Mouse (Mus musculus): ENCODE results near the gene Entpd7. TPM values are rescaled to one million over a fixed set of nuclear protein-coding genes. Genes with fewer than 3 reads are reported as not detected.

Entpd7 gene
- polyA plus RNA-seq, 1 experiment, result 11.7 TPM

DNA sequence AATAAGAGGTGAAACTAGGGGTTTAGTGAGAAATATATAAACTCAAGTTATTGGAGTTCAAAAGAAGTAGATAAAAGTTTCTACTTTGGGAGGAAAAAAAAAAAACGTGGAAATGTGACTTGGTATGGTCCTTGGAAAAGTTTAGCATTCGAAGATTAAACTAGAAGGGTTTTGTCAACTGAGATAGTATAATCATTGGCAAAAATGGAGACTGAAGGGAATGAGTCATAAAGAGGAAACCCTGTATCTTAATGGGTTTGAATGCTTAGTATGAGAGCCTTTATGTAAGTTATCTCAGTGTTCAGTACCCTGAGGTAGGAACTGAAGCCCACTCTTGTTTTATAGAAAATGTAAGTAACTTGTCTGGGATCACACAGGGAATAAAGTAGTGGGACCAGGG, 65.4 kb downstream of the Entpd7 start:
- WGBS, result 81% methylated on average over 2 of the region's 2 CpGs
- no peak overlapping the region for H3K27ac ChIP-seq (ENCODE audit: insufficient read depth, low read length)
- TF ChIP-seq POLR2A (IDR thresholded peaks at IDR 0.05; ENCODE audit: borderline replicate concordance, insufficient read depth, low read length) (no peak), CTCF (IDR thresholded peaks at IDR 0.05; ENCODE audit: borderline replicate concordance, insufficient read depth, low read depth, low read length) (no peak)
- no peak overlapping the region for H3K4me3 ChIP-seq (replicated peaks; ENCODE audit: insufficient read depth, low read depth, low read length)
- no peaks in the 10 kb centered on the region for H3K27me3 ChIP-seq (ENCODE audit: control insufficient read depth, insufficient read depth, low read length)
- DNase-seq, result no peak
- no peaks in the 10 kb centered on the region for H3K4me1 ChIP-seq (ENCODE audit: control insufficient read depth, insufficient read depth, low read length)

- H3K4me1 ChIP-seq (ENCODE audit: control insufficient read depth, insufficient read depth, low read length), result no peaks in the 10 kb centered on the region
- 20% methylated on average over 6 of the region's 6 CpGs for WGBS
- H3K27ac ChIP-seq (ENCODE audit: insufficient read depth, low read length), result no peak overlapping the region
- TF ChIP-seq POLR2A (IDR thresholded peaks at IDR 0.05; ENCODE audit: borderline replicate concordance, insufficient read depth, low read length) (no peak), CTCF (IDR thresholded peaks at IDR 0.05; ENCODE audit: borderline replicate concordance, insufficient read depth, low read depth, low read length) (peak; percentile 53; the same call in 1 of the 2 replicates)
- no peak overlapping the region for H3K4me3 ChIP-seq (replicated peaks; ENCODE audit: insufficient read depth, low read depth, low read length)
- H3K27me3 ChIP-seq (ENCODE audit: control insufficient read depth, insufficient read depth, low read length), result no peaks in the 10 kb centered on the region
- DNase-seq, result peak; percentile 51 to 68
These were observed 71.0 kb downstream of the Entpd7 start for GRCm38 (mm10) chr19:43760504-43760903.

DNA sequence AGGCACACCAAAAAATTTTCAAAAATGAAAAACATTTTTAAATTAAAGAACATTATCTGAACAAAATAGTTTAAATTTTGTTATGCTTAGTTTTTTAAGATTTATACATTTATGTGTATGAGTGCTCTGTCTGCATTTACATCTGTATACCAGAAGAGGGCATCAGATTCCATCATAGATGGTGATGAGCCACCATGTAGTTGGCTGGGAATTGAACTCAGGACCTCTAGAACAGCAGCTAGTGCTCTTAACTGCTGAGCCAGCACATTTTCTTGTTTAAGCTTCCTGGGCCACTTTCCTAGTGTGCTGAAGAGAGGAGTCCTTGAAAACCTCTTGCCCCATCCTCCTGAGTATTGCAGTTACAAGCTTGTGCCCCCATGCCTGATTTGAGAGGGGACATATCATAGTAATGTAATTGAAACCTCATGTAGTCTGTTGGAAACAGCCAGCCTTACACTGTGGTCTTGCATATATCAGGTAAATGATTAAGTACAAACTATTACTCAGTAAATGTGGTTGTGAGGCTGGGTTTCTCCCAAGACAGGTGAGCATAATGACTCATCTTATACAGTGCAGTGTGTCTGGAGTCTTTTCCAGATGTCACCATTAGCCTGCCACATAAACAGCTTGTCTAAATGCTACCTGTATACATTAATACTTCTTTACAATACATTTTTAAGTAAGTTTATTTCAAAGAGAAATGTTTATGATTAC, 72.2 kb downstream of the Entpd7 start:
- Histone ChIP-seq H3K4me3 (replicated peaks; ENCODE audit: insufficient read depth, low read depth, low read length) (no peak overlapping the region), H3K27me3 (ENCODE audit: control insufficient read depth, insufficient read depth, low read length) (no peaks in the 10 kb centered on the region), H3K4me1 (ENCODE audit: control insufficient read depth, insufficient read depth, low read length) (no peaks in the 10 kb centered on the region), H3K27ac (ENCODE audit: insufficient read depth, low read length) (no peak overlapping the region)
- no peak for TF ChIP-seq CTCF (IDR thresholded peaks at IDR 0.05; ENCODE audit: borderline replicate concordance, insufficient read depth, low read depth, low read length)
- TF ChIP-seq POLR2A (IDR thresholded peaks at IDR 0.05; ENCODE audit: borderline replicate concordance, insufficient read depth, low read length), result no peak
- DNase-seq, result no peak

DNA sequence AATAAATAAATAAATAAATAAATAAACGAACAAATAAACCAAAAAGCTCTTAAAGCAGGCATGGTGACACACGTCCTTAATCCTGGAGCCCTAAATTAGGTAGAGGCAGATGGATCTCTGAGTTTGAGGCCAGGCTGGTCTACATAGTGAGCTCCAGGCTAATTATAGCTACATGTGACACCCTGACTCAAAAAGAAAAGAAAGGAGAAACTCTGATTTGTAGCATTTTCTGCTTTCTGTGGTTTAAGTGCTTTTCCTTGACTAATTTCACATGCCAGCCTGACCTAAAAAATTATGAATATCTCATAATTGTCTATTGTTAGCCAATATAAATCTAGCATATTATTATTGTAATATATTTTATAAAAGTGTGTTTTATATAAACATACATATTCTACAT, 72.9 kb downstream of the Entpd7 start:
- 76% methylated on average over 2 of the region's 2 CpGs for WGBS
- Histone ChIP-seq H3K4me3 (replicated peaks; ENCODE audit: insufficient read depth, low read depth, low read length) (no peak overlapping the region), H3K27me3 (ENCODE audit: control insufficient read depth, insufficient read depth, low read length) (no peaks in the 10 kb centered on the region), H3K27ac (ENCODE audit: insufficient read depth, low read length) (no peak overlapping the region), H3K4me1 (ENCODE audit: control insufficient read depth, insufficient read depth, low read length) (no peaks in the 10 kb centered on the region)
- TF ChIP-seq POLR2A (IDR thresholded peaks at IDR 0.05; ENCODE audit: borderline replicate concordance, insufficient read depth, low read length) (no peak), CTCF (IDR thresholded peaks at IDR 0.05; ENCODE audit: borderline replicate concordance, insufficient read depth, low read depth, low read length) (no peak)
- DNase-seq, result no peak

DNA sequence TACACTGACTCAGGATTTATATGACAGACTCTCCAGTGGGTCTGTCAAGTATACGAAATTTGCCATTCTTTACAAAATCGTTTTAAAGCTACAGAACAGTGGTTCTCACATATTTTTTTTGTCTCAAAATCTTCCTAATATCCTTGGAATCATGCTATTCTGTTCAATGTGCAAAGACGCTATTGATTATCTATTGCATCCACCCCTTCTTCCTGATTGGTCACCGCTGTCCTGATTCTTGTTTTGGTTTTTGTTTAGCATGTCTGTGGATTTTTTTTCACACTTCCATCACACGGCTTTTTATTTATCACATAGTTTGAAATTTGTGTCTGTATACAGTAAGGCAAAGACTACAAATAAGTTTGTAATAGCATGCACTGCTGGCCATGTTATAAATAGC, 77.0 kb downstream of the Entpd7 start:
- Histone ChIP-seq H3K27ac (ENCODE audit: insufficient read depth, low read length) (no peak overlapping the region), H3K4me3 (replicated peaks; ENCODE audit: insufficient read depth, low read depth, low read length) (no peak overlapping the region), H3K27me3 (ENCODE audit: control insufficient read depth, insufficient read depth, low read length) (no peaks in the 10 kb centered on the region), H3K4me1 (ENCODE audit: control insufficient read depth, insufficient read depth, low read length) (no peaks in the 10 kb centered on the region)
- WGBS, result 89% methylated on average over 5 of the region's 5 CpGs
- TF ChIP-seq CTCF (IDR thresholded peaks at IDR 0.05; ENCODE audit: borderline replicate concordance, insufficient read depth, low read depth, low read length) (no peak), POLR2A (IDR thresholded peaks at IDR 0.05; ENCODE audit: borderline replicate concordance, insufficient read depth, low read length) (no peak)
- no peak for DNase-seq

DNA sequence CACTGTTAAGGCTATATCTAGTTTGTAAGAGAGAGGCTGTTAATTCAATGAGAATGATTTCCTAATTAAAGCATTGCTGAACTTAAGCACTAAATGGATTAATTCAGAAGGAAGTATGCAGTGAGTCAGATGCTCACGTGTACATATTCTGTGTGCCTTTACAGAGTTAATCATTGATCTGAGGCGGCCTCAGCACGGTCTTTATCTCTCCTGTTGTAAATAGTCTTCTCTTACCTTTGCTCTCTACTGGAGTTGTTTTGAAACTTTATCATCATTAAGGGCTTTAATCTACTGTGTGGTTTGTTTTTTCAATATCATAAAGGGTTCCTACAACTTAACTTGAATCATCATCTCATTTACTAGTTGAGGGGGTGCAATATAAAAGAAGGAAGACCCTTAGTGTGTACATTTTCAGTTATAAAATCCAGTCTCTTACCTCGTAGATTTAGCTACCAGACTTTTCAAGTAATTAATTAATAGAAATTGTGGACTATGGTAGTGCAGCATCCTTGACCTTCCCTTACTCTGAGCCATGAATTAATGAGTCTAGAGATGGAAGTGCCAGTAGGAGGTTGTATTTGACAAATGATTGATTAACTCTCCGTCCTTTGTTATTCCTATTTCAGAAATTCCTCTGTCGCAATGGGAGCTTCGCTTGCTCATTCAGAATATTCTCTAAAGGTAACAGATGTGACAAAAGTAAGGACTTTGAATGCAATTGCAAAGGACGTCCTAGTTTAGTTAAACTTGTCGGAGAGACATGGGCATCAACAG, 78.3 kb downstream of the Entpd7 start:
- TF ChIP-seq POLR2A (IDR thresholded peaks at IDR 0.05; ENCODE audit: borderline replicate concordance, insufficient read depth, low read length) (no peak), CTCF (IDR thresholded peaks at IDR 0.05; ENCODE audit: borderline replicate concordance, insufficient read depth, low read depth, low read length) (no peak)
- H3K27me3 ChIP-seq (ENCODE audit: control insufficient read depth, insufficient read depth, low read length), result no peaks in the 10 kb centered on the region
- 82% methylated on average over 9 of the region's 9 CpGs for WGBS
- no peak for DNase-seq
- H3K4me1 ChIP-seq (ENCODE audit: control insufficient read depth, insufficient read depth, low read length), result no peaks in the 10 kb centered on the region
- no peak overlapping the region for H3K4me3 ChIP-seq (replicated peaks; ENCODE audit: insufficient read depth, low read depth, low read length)
- no peak overlapping the region for H3K27ac ChIP-seq (ENCODE audit: insufficient read depth, low read length)

DNA sequence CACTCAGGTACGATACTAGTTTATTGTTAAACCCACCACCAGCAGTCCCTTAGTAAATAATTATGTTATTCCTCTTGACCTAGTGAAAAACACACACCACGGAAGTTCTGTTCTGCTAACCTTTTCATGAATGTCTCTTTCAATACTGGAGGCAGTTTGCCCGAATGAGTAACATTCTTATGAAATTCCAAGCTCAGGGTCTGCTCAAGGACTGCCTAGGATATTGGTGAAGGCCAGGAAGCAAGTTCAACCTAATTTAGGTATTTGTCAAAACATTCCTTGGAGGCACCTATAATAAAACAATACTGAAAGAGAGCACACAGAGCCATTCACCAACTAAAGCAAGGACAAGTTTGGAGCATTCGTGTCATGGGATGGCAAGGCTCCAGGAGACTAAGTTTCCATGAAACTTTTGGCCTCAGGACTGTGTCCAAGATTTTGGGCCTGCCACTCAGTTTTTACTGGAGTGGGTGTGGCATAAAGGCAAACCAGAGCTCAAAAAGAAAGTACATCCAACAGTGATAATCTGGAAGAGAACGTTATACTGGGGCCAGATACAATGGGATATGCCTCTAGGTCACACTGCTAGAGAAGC, 80.0 kb downstream of the Entpd7 start:
- H3K4me1 ChIP-seq (ENCODE audit: control insufficient read depth, insufficient read depth, low read length), result no peaks in the 10 kb centered on the region
- TF ChIP-seq CTCF (IDR thresholded peaks at IDR 0.05; ENCODE audit: borderline replicate concordance, insufficient read depth, low read depth, low read length), result no peak
- TF ChIP-seq POLR2A (IDR thresholded peaks at IDR 0.05; ENCODE audit: borderline replicate concordance, insufficient read depth, low read length), result no peak
- H3K27me3 ChIP-seq (ENCODE audit: control insufficient read depth, insufficient read depth, low read length), result no peaks in the 10 kb centered on the region
- H3K4me3 ChIP-seq (replicated peaks; ENCODE audit: insufficient read depth, low read depth, low read length), result no peak overlapping the region
- no peak overlapping the region for H3K27ac ChIP-seq (ENCODE audit: insufficient read depth, low read length)
- WGBS, result 69% methylated on average over 5 of the region's 5 CpGs
- DNase-seq, result no peak
